Mouse (Mus musculus): Measurements from ENCODE around the gene Tnpo1.

Tnpo1 gene

DNA sequence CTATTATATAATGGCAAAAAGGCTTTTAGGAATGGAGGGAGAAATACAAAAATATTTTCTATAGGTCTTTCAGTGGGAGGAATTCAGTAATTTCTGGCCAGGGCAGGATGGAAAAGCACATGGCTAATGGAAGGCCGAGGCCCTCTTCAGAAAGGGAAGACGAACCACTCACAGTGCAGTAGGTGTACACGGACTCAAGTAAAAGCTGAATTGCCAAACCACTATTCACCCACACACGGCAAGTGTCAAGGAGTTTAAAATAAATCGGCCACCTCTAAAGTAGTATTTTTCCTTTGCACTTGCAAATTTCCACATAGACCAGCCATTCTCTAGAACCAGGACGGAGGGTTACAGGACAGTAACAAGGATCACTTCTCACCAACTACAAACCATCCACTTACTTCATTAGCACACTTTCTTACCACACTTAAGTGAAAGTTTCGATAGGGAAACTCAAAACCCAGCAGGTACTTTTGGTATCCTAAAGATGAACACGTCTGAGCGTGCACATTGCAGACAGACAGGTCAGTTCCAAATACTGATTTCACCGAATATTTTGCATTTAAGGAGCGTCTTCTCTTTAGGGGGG lies 1.2 kb downstream of the Tnpo1 start:
- DNase-seq (ENCODE audit: low spot score): peak; percentile 44

DNA sequence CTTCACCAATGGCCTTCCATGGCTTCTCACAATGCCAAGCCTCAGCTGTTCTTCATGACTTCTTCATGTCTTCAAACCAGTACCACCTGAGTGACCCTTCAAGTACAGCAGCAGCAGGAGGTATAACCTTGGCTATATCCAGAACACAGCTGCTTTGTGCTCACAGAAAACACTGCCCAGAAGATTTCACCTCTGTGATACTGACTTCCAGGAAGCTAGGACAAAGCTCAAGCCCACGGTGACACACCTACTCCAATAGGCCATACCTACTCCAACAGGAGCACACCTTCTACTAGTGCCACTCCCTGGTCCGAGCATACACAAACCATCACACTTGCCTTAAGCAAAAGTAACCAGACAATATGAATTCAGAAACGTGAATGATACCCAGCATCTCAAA lies 3.4 kb downstream of the Tnpo1 start:
- no peak for DNase-seq (ENCODE audit: low spot score)

GRCm38 (mm10) chr13:98921276-98921675 lies 4.9 kb downstream of the Tnpo1 start:
- DNase-seq (ENCODE audit: low spot score): no peak

- no peak for DNase-seq (ENCODE audit: low spot score)
Observed at GRCm38 (mm10) chr13:98920300-98920699, 5.9 kb downstream of the Tnpo1 start.

DNA sequence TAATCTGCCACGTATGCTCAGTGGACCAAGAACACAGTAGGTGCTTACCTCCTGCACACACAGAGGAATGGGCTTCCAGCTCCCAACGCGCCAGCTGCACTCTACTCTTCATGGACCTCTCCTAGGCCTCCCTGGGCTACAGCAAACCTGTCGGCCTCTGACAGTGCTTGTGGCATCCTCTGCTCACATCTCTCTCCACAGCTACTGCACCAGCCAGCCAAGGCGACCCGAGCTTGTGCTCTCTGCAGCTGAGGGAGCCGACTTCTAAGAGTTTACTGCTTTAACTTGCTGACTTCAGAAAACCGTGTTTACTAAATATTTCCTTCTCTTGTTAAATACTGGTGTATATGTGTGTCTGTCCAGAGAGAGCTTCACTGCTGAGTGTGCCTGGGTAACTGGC lies 6.5 kb downstream of the Tnpo1 start:
- no peak for DNase-seq (ENCODE audit: low spot score)

DNA sequence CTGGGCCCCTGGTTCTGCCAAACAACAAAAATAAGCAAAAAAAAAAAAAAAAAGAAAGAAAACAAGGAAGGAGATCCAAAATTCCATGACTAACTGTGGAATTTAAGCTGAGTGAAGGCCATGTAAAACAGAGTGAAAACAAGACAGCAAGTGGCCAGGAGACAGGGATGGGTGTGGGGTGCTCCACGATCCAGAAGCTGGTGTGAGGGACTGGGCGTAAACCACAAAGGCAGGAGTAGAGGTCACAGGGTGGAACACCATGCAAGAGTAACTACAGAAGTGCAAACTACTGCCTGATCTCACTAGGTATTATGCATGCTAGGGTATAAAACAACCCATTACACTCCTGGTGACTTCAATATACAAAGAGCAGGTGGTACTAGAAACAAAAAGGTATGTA lies 8.3 kb downstream of the Tnpo1 start:
- no peak for DNase-seq (ENCODE audit: low spot score)

DNA sequence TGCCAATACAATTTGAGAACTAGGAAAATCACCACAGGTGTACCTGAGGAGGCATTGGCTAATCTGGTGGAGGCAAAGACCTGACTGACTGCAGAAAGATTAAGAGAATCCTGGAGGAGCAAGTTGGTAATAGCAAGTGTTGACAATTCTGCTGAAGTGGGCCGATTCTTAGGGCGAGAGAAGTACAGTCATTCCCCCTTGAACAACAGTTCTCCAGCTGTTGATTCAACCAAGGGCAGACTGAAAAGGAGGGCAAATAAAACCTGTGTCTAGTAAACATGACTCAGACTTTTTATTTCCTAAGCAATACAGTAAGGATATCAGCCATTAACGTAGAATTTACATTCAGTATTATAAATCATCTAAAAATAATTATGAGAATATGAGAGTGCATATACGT lies 10.6 kb downstream of the Tnpo1 start:
- no peak for DNase-seq (ENCODE audit: low spot score)

GRCm38 (mm10) chr13:98914844-98915212 lies 11.4 kb downstream of the Tnpo1 start:
- no peak for DNase-seq (ENCODE audit: low spot score)

GRCm38 (mm10) chr13:98914010-98914843 lies 12.0 kb downstream of the Tnpo1 start:
- no peak for DNase-seq (ENCODE audit: low spot score)

- DNase-seq (ENCODE audit: low spot score): no peak
Observed at GRCm38 (mm10) chr13:98913196-98913595, 13.0 kb downstream of the Tnpo1 start.

GRCm38 (mm10) chr13:98912602-98913001 lies 13.6 kb downstream of the Tnpo1 start:
- DNase-seq (ENCODE audit: low spot score): no peak

DNA sequence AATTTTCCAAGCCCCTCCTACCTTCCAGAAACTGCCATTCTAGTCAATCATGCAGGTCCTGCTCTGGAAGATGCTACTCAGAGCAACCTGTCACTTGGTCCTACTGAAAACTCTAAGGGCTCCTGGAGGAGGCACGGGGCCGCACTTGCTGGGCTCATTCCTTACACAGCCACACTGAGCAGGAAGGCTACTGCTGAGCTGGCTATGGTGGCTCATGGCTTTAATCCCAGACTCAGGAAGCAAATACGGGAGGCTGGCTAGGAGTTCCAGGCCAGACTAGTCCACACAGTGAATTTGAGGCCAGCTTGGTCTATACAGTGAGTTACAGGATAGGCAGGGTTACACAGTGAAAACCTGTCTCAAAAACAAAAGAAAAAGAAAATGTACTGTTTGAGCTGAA lies 15.4 kb downstream of the Tnpo1 start:
- DNase-seq (ENCODE audit: low spot score): no peak

DNA sequence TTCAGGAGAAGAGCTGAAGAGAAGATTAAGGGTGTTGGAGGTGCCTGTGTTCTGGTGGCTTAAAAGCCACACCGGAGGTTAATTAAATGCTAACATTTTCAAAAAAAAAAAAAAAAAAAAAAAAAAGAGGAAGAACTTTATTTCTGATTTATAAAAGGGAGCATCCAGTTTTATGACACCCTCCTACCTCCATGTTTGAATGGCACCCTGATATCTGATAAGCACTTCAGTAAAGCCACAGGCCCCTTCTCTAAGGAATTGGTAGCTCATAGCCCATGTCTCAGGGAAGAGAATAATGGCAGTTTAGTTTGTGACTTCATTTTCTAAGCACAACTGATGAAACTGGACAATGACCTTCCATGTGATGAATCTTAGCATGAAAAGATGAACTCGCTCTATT lies 21.6 kb downstream of the Tnpo1 start:
- DNase-seq (ENCODE audit: low spot score): no peak

- DNase-seq (ENCODE audit: low spot score): no peak
Observed at GRCm38 (mm10) chr13:98902366-98903025, 23.7 kb downstream of the Tnpo1 start.

- DNase-seq (ENCODE audit: low spot score): no peak
Observed at GRCm38 (mm10) chr13:98899550-98899949, 26.6 kb downstream of the Tnpo1 start.

- DNase-seq (ENCODE audit: low spot score): no peak
Observed at GRCm38 (mm10) chr13:98897577-98897976, 28.6 kb downstream of the Tnpo1 start.

DNA sequence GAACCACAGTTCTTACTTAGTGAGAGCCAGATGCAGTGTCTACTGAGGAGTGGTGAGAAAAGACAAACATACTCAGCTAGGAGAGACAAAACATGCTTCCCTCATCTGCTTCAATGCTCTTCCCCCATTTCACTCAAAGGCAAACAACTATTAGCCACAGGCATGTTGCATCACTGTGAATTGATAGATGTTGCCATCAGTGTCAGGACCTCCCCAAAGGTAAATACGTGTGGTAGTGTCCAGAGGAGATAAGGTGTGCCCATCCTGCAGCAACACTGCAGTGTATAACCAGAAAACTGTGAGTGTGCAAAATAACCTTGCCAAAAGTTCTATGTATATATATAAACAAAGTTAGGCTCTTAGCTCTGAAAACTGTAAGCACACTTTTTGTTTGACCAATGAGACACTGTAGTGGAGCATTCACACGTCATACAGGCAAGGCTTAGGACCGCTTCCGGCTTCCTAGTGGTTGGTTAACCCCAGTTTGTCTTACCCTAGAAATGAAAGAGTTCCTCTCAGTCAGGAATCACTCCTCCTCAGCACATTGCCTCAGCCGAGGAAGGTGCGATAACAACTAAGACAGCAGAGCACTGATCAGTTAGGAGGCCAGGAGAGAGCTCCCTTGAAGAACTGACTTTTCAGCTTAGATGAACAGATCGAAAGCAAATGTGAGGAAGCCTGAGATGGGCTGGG lies 29.6 kb downstream of the Tnpo1 start:
- no peak for DNase-seq (ENCODE audit: low spot score)

GRCm38 (mm10) chr13:98896013-98896412 lies 30.2 kb downstream of the Tnpo1 start:
- DNase-seq (ENCODE audit: low spot score): no peak

DNA sequence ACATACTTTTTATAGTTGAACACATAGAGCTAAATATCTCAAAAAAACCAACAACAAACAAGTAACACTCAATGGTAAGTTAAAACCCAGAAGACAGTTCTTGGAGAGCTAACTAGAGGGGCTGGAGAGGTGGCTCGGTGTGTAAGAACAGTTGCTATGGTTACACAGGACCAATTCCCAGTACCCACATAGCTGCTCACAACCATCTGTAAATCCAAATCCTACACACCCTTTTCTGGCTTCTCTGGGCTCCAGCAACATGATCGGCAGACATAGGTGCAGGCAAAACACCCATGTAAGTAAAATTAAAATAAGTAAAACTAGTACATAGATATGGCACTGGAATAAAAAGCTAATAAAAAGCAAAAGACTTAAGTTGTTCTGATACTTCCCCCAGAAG lies 31.3 kb downstream of the Tnpo1 start:
- DNase-seq (ENCODE audit: low spot score): no peak

GRCm38 (mm10) chr13:98891443-98891842 lies 34.7 kb downstream of the Tnpo1 start:
- DNase-seq (ENCODE audit: low spot score): peak; percentile 28

DNA sequence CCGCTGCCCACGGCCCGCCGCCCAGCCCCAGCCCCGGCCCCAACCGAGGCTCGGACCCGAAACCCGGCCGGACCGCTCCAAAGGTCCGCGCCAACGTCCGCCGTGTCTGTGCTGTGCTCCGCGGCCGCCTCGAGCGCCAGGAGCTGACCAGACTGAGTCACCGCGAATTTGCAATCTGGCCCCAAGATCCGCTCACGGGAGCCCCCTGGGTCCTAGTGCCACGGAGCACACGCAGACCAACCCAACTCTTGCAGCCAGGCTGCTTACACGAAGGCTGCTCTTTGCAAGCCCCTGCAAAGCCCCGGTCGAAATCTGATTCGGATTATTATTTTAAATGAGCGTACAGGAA lies 35.3 kb downstream of the Tnpo1 start:
- DNase-seq (ENCODE audit: low spot score): peak; percentile 94

- DNase-seq (ENCODE audit: low spot score): peak; percentile 65
Observed at GRCm38 (mm10) chr13:98890137-98890870, 35.9 kb downstream of the Tnpo1 start.

Measured in embryo, embryonic 10.5 days (tissue).